Mouse (Mus musculus) G1E (cell line): ENCODE results near the gene Lrp11. TPM values are rescaled to one million over a fixed set of nuclear protein-coding genes. Genes with fewer than 3 reads are reported as not detected.
"Not testable (repeated sequence)": the region's sequence is repeated elsewhere in the genome, so short reads cannot be mapped to it uniquely, and the experiment has no call there.

Source experiments
- ATAC-seq: 2 replicates; pipeline ENCODE4 v1.8.0; 2016; ENCODE audit warnings: mild to moderate bottlenecking; ENCODE audit not compliant: insufficient number of reproducible peaks, poor library complexity, low FRiP score, severe bottlenecking; ENCODE audit errors: extremely low read depth
- DNase-seq: peaks from one replicate; pipeline ENCODE4 v3.0.0; 2012; ENCODE audit warnings: low spot score
- H3K27me3 ChIP-seq: 2 replicates; pipeline ENCODE4 v1.6.1; 2012; ENCODE audit warnings: mild to moderate bottlenecking, low read length, inconsistent platforms; ENCODE audit not compliant: insufficient read depth
- H3K36me3 ChIP-seq: replicated peaks from 2 replicates; pipeline ENCODE3; 2012; ENCODE audit warnings: mild to moderate bottlenecking, inconsistent platforms
- H3K4me1 ChIP-seq: 2 replicates; pipeline ENCODE4 v1.6.1; 2012; ENCODE audit warnings: low read depth, low read length, inconsistent platforms, mixed read lengths; ENCODE audit not compliant: insufficient read depth
- H3K4me3 ChIP-seq: 2 replicates; pipeline ENCODE4 v1.5.1; 2012; ENCODE audit warnings: low read depth, mild to moderate bottlenecking, inconsistent platforms, low read length, moderate library complexity, mixed read lengths
- H3K9me3 ChIP-seq: replicated peaks from 2 replicates; pipeline ENCODE4 v1.6.1; 2012; ENCODE audit warnings: inconsistent platforms
- CTCF ChIP-seq: IDR thresholded peaks from 2 replicates; pipeline ENCODE4 v1.5.1; 2012; ENCODE audit warnings: low read depth, low read length, inconsistent platforms, mixed read lengths
- GATA1 ChIP-seq: IDR thresholded peaks from 2 replicates; pipeline ENCODE4 v1.6.1; 2012; ENCODE audit warnings: borderline replicate concordance, low read length, inconsistent platforms, mixed read lengths
- GATA2 ChIP-seq: IDR thresholded peaks from 2 replicates; pipeline ENCODE4 v1.6.1; 2012; ENCODE audit warnings: low read depth, low read length, inconsistent platforms, borderline replicate concordance
- POLR2AphosphoS5 ChIP-seq: IDR thresholded peaks from 2 replicates; pipeline ENCODE4 v1.6.1; 2012; ENCODE audit warnings: low read depth, low read length, inconsistent platforms; ENCODE audit not compliant: insufficient replicate concordance
- TAL1 ChIP-seq: conservative IDR thresholded peaks from 2 replicates; pipeline ENCODE4 v1.6.1; 2012; ENCODE audit warnings: low read depth, low read length, inconsistent platforms, mixed read lengths
- polyA plus RNA-seq: library from polyadenylated mRNA; stranded (reverse); fragments of >175 nt; gene quantifications from 2 replicates; pipeline ENCODE4 v1.2.3, GENCODE M21; 2012
- total RNA-seq, 2 experiments: library from RNA; stranded (forward) in 1 of 2; stranded (reverse) in 1 of 2; fragments of 200-1000 nt in 1 of 2; fragments of >200 nt in 1 of 2; fragmentation: Nextera tagmentation in 1 of 2; gene quantifications; 2 replicates each; pipeline ENCODE4 v1.2.3; 2014 to 2017

The Lrp11 gene
- total and polyA plus RNA-seq, 3 experiments, result 0.21 to 0.22 TPM; not detected in 1

DNA sequence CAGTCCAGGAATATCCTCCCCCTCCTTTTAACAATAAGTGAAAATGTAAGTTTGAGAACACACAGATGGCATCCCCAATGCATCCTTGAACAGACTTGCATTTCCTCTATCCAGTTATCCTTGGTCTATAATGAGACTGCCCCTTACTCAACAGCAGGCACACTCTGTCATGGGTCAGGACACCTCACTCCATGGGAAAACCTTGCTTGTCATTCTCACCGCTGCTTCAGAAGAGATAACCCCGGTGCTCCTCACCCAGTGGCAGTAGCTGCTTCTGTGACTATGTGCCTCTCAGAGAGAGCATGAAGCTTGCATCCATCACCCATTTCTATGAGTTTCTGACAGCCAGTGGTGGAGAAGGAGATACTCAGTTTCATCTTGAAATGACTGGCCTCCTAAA is 16.8 kb downstream of the Lrp11 start:
- H3K27me3 ChIP-seq, result peaks cover 5% of the 10 kb centered on the region
- TF ChIP-seq TAL1 (no peak), GATA1 (no peak), POLR2AphosphoS5 (no peak), GATA2 (no peak), CTCF (no peak)
- H3K4me1 ChIP-seq, result no peaks in the 10 kb centered on the region
- no peak overlapping the region for H3K4me3 ChIP-seq
- no peak for ATAC-seq
- DNase-seq, result no peak
- no peaks in the 10 kb centered on the region for H3K36me3 ChIP-seq
- no peaks in the 10 kb centered on the region for H3K9me3 ChIP-seq

DNA sequence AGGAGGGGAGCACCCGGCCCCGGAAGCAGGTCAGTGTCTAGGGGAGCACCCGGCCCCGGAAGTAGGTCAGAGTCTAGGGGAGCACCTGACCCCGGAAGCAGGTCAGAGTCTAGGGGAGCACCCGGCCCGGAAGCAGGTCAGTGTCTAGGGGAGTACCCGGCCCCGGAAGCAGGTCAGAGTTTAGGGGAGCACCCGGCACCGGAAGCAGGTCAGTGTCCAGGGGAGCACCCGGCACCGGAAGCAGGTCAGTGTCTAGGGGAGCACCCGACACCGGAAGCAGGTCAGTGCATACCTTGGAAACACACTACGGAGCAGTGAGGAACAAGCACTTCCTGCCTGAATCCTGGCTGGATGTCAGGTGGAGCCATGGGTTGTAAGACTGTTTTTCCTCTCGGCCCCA is 19.0 kb downstream of the Lrp11 start:
- no peak for TF ChIP-seq POLR2AphosphoS5
- TF ChIP-seq TAL1, result no peak
- no peak for TF ChIP-seq GATA1
- TF ChIP-seq CTCF, result no peak
- no peak for TF ChIP-seq GATA2
- Histone ChIP-seq H3K36me3 (no peaks in the 10 kb centered on the region), H3K4me3 (no peak overlapping the region), H3K4me1 (no peaks in the 10 kb centered on the region), H3K27me3 (peaks cover 5% of the 10 kb centered on the region), H3K9me3 (no peaks in the 10 kb centered on the region)
- ATAC-seq, result no peak
- DNase-seq, result no peak

DNA sequence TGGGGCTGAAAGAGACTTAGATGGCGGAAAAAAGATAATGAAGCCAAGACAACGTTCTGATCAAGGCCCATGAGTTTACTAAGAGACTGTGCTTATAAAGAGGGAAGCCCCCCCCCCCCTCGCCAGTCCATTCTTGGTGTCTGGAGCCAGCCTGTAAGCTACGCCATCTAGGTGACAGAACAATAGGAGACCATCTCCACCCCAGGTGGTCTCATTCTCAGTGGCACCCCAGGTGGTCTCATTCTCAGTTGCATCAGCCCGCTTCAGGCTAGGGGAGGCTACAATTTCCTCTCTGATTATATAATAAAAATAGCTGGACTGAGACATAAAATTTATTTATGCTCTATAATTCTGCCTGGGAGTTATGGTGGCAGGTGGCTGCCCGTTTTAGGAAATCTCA is 22.0 kb downstream of the Lrp11 start:
- no peaks in the 10 kb centered on the region for H3K9me3 ChIP-seq
- TF ChIP-seq TAL1 (no peak), GATA1 (no peak)
- no peaks in the 10 kb centered on the region for H3K36me3 ChIP-seq
- ATAC-seq, result no peak
- DNase-seq, result no peak
- H3K27me3 ChIP-seq, result peaks cover 6% of the 10 kb centered on the region; the same call in 1 of the 2 replicates
- no peaks in the 10 kb centered on the region for H3K4me1 ChIP-seq
- no peak overlapping the region for H3K4me3 ChIP-seq

DNA sequence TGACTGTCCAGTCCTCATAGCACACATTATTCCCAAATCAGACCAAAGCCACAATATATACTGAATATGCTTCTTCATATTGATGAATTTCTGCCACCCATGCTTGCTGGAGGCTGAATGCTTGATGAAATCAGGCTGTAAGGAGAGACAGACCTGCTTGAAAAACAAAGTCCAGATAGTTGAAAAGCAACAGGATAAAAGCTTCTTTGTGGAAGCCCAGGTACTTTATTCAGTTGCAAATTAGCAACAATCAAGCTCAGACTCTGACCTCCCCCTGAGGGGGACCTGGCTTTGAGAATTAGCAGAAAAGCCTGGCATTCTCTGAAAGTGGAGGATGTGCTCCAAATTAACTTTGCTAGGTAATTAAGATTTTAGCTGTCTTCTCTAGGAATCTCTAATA is 22.6 kb downstream of the Lrp11 start:
- H3K4me1 ChIP-seq, H3K9me3 ChIP-seq, DNase-seq, ATAC-seq, H3K4me3 ChIP-seq, H3K27me3 ChIP-seq, H3K36me3 ChIP-seq: not testable (repeated sequence)

DNA sequence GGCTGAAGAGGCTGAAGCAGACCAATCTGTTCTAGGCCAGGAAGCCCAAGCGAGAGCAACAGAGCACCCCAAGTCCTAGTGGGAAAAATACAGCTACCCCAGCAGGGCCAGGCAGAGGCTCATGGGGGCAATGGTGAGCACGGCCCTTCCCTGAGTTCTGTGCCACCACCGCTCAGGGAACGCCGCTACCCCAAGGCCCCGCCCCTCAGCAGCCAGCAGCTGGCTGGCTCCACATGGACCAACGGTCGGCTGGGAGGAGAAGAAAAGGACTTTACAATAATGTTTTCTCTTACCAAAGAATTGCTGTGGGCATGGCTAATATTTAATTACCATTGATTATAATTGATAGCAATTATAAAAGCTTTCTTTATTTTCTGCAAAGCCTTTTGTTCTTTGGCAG is 25.2 kb downstream of the Lrp11 start:
- TF ChIP-seq CTCF, result no peak
- Histone ChIP-seq H3K27me3 (peaks cover 4% of the 10 kb centered on the region; the same call in 1 of the 2 replicates), H3K4me3 (no peak overlapping the region), H3K4me1 (no peaks in the 10 kb centered on the region), H3K36me3 (no peaks in the 10 kb centered on the region), H3K9me3 (no peaks in the 10 kb centered on the region)
- ATAC-seq (no peak), DNase-seq (no peak)

DNA sequence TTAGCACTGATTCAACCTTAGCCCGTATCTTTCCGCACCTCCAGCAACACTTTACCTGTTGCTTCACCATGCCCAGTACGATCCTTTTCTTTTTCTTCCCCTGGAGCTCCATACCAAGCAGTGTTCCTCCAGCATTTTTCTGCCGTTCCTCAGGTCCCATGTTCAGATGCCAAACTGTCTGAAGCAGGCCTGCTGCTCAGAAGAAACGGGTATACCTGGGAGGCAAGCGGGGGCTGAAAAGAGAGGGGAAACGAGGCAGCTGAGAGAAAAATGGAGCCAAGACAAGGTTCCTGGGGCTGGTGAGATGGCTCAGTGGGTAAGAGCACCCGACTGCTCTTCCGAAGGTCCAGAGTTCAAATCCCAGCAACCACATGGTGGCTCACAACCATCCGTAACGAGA is 27.5 kb downstream of the Lrp11 start:
- not testable (repeated sequence) for H3K4me3 ChIP-seq, H3K9me3 ChIP-seq, H3K4me1 ChIP-seq, H3K36me3 ChIP-seq, ATAC-seq, DNase-seq
- peaks cover 12% of the 10 kb centered on the region; the same call in 1 of the 2 replicates for H3K27me3 ChIP-seq

DNA sequence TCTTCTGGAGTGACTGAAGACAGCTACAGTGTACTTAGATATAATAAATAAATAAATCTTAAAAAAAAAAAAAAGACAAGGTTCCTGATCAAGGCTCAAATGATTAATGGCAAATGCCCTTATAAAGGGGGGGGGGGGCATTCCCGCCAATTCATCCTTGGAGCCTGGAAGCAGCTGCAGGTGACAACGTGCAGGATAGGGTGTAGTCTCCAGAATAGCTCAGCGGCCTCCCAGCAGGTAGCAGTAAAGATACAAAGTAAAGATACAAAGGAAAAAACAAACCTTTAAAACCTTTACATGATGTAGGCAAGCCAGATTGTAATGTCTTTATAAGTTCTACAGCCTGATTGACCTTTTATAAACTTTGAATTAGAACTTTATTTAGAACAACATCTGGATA is 28.0 kb downstream of the Lrp11 start:
- not testable (repeated sequence) for ATAC-seq, DNase-seq, H3K4me3 ChIP-seq, H3K4me1 ChIP-seq, H3K36me3 ChIP-seq, H3K9me3 ChIP-seq
- H3K27me3 ChIP-seq, result peaks cover 12% of the 10 kb centered on the region; the same call in 1 of the 2 replicates

DNA sequence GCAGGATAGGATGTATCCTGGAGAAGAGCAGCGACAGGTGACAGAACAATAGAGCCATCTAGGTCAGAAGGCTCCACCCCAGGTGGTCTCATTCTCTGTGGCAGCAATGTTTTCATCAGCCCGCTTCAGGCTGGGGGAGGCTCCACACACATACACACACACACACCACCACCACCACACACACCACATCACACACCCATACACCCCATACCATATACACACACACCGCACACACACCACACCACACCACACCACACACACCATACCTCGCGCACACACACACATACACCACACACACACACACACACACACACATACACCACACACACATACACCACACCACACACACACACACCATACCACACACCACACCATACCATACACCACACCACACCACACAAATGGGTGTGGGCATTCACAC is 30.2 kb downstream of the Lrp11 start:
- Histone ChIP-seq H3K27me3 (peaks cover 9% of the 10 kb centered on the region; the same call in 1 of the 2 replicates), H3K9me3 (no peaks in the 10 kb centered on the region), H3K36me3 (no peaks in the 10 kb centered on the region), H3K4me3 (no peak overlapping the region), H3K4me1 (no peaks in the 10 kb centered on the region)
- ATAC-seq (no peak), DNase-seq (no peak)
- TF ChIP-seq GATA1, result no peak
- TF ChIP-seq POLR2AphosphoS5, result no peak; the same call in 1 of the 2 replicates
- TF ChIP-seq TAL1, result no peak
- TF ChIP-seq CTCF, result no peak
- no peak for TF ChIP-seq GATA2
